Mouse (Mus musculus): Measurements from ENCODE around the gene Ahcyl1. TPM values are rescaled to one million over a fixed set of nuclear protein-coding genes. Genes with fewer than 3 reads are reported as not detected.

Ahcyl1 gene
- polyA plus RNA-seq, 1 experiment: 53.1 TPM

DNA sequence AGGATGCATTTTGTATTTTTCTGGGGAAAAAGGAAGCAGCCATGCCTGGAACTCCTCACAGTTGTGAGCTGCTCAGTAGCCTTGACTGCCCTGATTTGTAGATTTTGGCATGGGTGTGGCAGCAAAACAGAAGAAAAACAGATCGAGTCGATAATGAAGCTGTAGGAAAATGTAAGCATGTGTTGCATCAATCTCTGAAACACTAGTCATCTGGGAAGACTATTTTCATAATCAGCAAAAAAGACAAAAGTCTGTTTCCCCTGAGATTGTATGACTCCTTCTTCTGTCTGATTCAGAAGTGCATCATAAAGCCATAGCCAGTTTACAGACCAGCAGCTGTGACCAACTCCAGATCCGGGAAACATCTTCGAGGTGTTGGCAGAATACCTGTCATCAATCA, 10.9 kb upstream of the Ahcyl1 start:
- Histone ChIP-seq H3K4me3 (replicated peaks; ENCODE audit: extremely low read depth, low read depth, low read length) (no peak overlapping the region), H3K4me1 (ENCODE audit: control insufficient read depth, insufficient read depth, low read length) (peaks cover 2% of the 10 kb centered on the region)
- WGBS: 58% methylated on average over 4 of the region's 4 CpGs
- TF ChIP-seq POLR2A (IDR thresholded peaks at IDR 0.05; ENCODE audit: borderline replicate concordance, extremely low read depth, low read depth, low read length): no peak
- TF ChIP-seq CTCF (IDR thresholded peaks at IDR 0.05; ENCODE audit: insufficient read depth, low read length): no peak
- DNase-seq: no peak

DNA sequence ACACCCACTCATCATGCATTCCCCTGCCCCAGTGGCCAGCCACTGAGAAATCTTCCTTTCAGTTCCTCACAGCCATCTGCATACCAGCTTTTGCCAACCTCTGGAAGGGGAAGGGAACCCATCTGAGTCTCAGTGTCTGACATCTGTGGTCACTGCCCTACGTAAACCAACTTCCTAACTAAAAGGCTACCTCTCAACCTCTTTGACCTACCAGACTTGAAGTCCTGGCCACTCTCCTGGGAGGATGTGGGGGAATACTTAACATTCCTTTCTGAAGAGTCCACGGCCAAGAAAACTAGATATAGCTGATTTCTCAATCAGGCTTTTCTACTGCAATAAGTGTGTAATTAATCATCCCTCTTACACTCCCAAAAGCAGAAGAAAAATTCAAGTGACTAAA, 9.8 kb upstream of the Ahcyl1 start:
- 28% methylated on average over 2 of the region's 2 CpGs for WGBS
- Histone ChIP-seq H3K4me1 (ENCODE audit: control insufficient read depth, insufficient read depth, low read length) (peaks cover 2% of the 10 kb centered on the region), H3K4me3 (replicated peaks; ENCODE audit: extremely low read depth, low read depth, low read length) (no peak overlapping the region)
- no peak for DNase-seq
- TF ChIP-seq CTCF (IDR thresholded peaks at IDR 0.05; ENCODE audit: insufficient read depth, low read length) (no peak), POLR2A (IDR thresholded peaks at IDR 0.05; ENCODE audit: borderline replicate concordance, extremely low read depth, low read depth, low read length) (no peak)

DNA sequence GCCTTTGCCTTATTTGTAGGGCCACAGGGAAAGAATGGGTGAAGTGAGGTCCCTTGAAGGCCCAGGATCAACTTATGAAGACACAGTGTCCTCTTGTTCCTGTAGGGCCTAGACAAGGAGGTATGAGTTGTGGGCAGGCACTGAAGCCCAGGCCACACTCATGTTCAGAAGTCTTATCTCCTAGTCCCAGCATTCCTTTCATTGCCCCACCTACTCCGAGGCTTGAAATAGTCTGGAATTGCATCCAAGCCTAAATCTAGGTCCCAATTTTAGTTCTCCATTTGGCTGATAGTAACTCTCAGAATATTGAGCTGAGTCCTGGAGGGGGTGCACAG, 8.0 kb upstream of the Ahcyl1 start:
- TF ChIP-seq POLR2A (IDR thresholded peaks at IDR 0.05; ENCODE audit: borderline replicate concordance, extremely low read depth, low read depth, low read length): no peak
- no peak for TF ChIP-seq CTCF (IDR thresholded peaks at IDR 0.05; ENCODE audit: insufficient read depth, low read length)
- H3K4me1 ChIP-seq (ENCODE audit: control insufficient read depth, insufficient read depth, low read length): peaks cover 2% of the 10 kb centered on the region
- no peak overlapping the region for H3K4me3 ChIP-seq (replicated peaks; ENCODE audit: extremely low read depth, low read depth, low read length)
- no peak for DNase-seq
- 71% methylated on average over 1 of the region's 1 CpGs for WGBS

DNA sequence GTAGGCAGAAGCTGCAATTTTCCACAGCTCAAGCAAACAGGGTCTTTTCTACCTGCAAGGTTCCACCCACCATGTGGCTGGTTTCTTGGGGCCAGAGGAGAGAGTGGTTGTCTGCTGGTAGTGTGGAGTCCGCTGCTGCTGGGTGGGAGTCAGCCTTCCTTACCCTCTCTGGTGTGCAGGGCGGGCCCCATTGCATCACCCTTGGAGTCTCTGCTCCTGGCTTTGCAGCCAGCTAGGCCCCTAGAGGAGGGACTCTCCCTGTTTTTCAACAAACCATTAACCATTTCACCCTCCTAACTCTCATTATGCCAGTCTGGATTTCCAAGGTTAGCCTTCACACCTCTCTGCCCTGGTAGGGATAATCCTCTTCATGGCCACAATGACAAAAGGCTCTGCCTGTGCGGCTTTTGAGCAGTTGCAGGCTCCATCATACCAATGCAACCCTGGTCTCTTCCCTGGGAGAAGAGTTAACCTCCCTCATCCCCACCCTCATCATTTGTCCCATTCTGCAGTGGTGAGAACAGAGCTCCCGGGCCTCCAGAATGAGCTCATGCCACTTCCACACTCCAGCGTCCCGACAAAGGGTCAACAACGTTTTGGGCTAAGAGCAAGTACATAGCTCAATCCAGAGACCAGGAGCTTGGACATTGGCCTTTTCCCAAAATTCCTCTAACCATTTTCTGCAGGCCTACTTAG, 7.5 kb upstream of the Ahcyl1 start:
- Histone ChIP-seq H3K4me3 (replicated peaks; ENCODE audit: extremely low read depth, low read depth, low read length) (no peak overlapping the region), H3K4me1 (ENCODE audit: control insufficient read depth, insufficient read depth, low read length) (peaks cover 2% of the 10 kb centered on the region)
- no peak for DNase-seq
- TF ChIP-seq CTCF (IDR thresholded peaks at IDR 0.05; ENCODE audit: insufficient read depth, low read length) (no peak), POLR2A (IDR thresholded peaks at IDR 0.05; ENCODE audit: borderline replicate concordance, extremely low read depth, low read depth, low read length) (no peak)
- WGBS: 67% methylated on average over 7 of the region's 7 CpGs

DNA sequence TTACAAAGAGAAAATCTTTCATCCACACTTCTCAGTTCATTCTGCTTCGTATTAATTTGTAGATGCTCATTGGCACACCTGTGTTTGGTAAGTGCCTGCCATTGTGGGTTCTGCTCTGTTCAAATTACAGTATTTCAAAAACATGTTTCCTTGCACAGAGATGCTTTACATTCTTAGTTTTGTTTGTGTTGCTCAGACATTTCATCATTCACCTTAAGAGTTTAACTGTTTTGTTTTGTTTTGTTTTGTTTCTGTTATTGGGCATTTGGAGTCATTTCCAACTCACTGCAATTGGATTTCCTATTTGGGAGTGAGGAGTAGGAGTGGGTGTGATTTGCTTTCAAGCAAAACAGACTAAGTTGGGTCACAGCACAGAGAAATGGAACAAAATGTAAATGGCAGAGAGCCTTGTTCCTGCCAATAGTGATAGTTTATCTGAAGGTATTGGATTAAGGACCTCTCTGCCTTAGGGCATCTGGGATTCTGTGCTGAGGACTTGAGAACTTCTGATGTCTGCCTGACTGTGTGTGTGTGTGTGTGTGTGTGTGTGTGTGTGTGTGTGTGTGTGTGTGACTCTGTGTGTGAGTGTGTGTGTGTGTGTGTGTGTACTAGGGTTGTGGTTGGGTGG, 5.5 kb upstream of the Ahcyl1 start:
- TF ChIP-seq POLR2A (IDR thresholded peaks at IDR 0.05; ENCODE audit: borderline replicate concordance, extremely low read depth, low read depth, low read length): no peak
- H3K4me1 ChIP-seq (ENCODE audit: control insufficient read depth, insufficient read depth, low read length): peaks cover 2% of the 10 kb centered on the region
- WGBS: 86% methylated on average over 1 of the region's 1 CpGs
- no peak for DNase-seq
- H3K4me3 ChIP-seq (replicated peaks; ENCODE audit: extremely low read depth, low read depth, low read length): no peak overlapping the region

DNA sequence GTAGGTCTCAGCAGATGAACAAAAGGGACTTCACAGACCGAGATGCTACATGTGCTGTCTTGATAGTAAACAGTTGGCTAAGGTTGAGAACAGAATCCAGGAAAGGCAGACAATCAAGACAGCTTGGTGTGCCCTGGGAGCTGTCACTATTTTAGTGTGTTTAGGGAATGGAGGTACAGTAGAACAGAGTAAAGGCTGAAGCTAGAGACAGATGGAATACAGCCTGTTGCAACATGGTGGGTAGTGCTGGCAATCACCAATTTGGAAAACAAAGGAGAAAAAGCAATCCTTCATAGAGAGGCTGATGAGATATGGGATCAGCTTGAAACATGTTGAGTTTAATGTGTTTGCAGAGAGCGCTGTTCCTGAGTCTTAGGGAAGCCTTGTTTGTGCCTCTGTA, 4.3 kb upstream of the Ahcyl1 start:
- Histone ChIP-seq H3K4me3 (replicated peaks; ENCODE audit: extremely low read depth, low read depth, low read length) (no peak overlapping the region), H3K4me1 (ENCODE audit: control insufficient read depth, insufficient read depth, low read length) (no peaks in the 10 kb centered on the region; the same call in 1 of the 2 replicates)
- WGBS: 88% methylated on average over 2 of the region's 2 CpGs
- TF ChIP-seq CTCF (IDR thresholded peaks at IDR 0.05; ENCODE audit: insufficient read depth, low read length) (no peak), POLR2A (IDR thresholded peaks at IDR 0.05; ENCODE audit: borderline replicate concordance, extremely low read depth, low read depth, low read length) (no peak)
- DNase-seq: no peak

DNA sequence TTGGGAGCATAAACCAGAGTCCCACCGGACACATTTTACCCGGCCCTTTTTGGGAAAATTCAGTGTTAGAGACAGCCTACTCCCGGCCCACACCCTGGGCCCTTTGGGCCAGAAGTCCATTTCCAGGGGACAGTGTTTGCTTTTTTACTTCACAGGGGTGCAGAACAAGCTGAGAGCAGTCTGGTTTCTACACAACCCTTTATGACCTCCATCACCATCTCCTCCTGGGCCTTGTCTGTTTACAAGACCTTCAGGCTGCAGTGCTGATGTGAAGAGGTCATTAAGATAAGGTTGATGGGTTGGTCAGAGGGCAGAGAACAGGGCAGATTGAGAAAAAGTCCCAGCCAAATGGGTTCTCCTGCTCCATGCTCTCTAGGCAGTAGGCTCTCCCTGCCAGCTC, 550 bp upstream of the Ahcyl1 start:
- Histone ChIP-seq H3K4me1 (ENCODE audit: control insufficient read depth, insufficient read depth, low read length) (peaks cover 9% of the 10 kb centered on the region), H3K4me3 (replicated peaks; ENCODE audit: extremely low read depth, low read depth, low read length) (no peak overlapping the region)
- no peak for DNase-seq
- TF ChIP-seq CTCF (IDR thresholded peaks at IDR 0.05; ENCODE audit: insufficient read depth, low read length) (no peak), POLR2A (IDR thresholded peaks at IDR 0.05; ENCODE audit: borderline replicate concordance, extremely low read depth, low read depth, low read length) (no peak)
- WGBS: 27% methylated on average over 3 of the region's 3 CpGs

DNA sequence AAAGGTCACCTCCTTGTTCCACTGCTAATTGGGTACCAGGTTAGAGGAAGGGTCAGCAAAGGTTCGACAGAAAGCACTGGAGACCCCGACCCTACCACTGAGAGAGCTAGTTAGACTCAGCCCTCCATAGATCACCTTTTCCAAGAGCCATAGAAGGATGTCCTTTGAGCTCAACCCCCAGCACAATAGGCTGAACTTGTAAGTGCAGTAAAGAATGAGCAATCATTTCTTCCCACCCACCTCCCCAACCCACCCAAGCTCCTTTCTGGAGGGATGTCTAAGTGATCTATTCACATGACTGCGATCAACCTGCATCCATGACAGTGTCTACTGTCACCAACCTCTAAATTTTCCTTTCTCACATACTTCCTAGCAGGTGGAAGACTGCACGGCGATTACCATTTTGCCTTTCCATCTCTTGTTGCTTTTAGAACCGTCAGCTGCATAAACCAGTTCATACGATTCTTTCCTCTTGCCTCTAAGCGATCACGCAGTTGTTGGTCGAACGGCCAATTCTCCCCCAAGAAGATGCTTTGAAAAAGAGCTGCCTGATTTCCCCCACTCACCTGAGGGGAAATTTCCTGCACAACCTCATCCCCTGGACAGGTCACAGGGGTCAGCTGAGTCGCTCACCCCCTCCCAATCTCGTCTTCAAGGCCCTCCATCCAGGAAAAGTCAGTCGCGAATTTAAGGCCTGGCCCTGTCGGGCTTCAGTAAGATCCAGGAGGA, 977 bp downstream of the Ahcyl1 start:
- DNase-seq: no peak
- WGBS: 4% methylated on average over 16 of the region's 16 CpGs
- Histone ChIP-seq H3K4me1 (ENCODE audit: control insufficient read depth, insufficient read depth, low read length) (peaks cover 18% of the 10 kb centered on the region), H3K4me3 (replicated peaks; ENCODE audit: extremely low read depth, low read depth, low read length) (peak overlapping the region; percentile 84)
- no peak for TF ChIP-seq POLR2A (IDR thresholded peaks at IDR 0.05; ENCODE audit: borderline replicate concordance, extremely low read depth, low read depth, low read length)
- TF ChIP-seq CTCF (IDR thresholded peaks at IDR 0.05; ENCODE audit: insufficient read depth, low read length): no peak

DNA sequence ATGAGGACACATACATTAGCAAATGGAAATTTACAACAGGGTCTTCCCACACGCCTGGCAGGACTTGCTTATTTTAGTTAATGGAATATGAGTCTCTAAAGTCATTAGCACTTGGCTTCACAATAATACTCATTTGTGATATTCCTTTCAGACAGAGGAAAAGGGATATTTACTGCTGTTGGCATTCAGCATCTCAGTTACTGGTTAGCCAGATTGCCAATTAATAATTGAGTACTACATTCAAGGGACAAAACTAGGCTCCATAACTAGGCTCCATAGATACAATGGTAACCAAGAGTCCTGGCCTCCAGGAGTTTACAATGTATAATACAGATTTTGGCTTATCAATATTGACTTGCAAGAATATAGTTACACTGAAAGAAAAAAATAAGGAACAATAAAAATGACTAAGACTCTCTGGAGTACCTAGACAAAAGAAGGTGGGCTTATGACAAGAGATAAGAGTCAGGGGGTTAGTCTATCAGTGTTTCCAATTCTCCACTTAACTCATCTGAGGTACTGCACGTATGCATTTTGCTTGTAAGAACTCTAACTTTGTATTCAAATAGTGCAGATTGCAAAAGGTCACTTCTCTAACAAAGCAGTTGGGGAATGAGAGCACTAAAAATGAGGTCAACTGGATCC, 2.0 kb downstream of the Ahcyl1 start:
- DNase-seq: no peak
- peaks cover 23% of the 10 kb centered on the region for H3K4me1 ChIP-seq (ENCODE audit: control insufficient read depth, insufficient read depth, low read length)
- WGBS: 53% methylated on average over 2 of the region's 2 CpGs
- no peak for TF ChIP-seq CTCF (IDR thresholded peaks at IDR 0.05; ENCODE audit: insufficient read depth, low read length)
- no peak for TF ChIP-seq POLR2A (IDR thresholded peaks at IDR 0.05; ENCODE audit: borderline replicate concordance, extremely low read depth, low read depth, low read length)
- peak overlapping the region; percentile 11 for H3K4me3 ChIP-seq (replicated peaks; ENCODE audit: extremely low read depth, low read depth, low read length)
